ENCODE assay signal across 16 mouse cellular contexts in the genomic region with DNA sequence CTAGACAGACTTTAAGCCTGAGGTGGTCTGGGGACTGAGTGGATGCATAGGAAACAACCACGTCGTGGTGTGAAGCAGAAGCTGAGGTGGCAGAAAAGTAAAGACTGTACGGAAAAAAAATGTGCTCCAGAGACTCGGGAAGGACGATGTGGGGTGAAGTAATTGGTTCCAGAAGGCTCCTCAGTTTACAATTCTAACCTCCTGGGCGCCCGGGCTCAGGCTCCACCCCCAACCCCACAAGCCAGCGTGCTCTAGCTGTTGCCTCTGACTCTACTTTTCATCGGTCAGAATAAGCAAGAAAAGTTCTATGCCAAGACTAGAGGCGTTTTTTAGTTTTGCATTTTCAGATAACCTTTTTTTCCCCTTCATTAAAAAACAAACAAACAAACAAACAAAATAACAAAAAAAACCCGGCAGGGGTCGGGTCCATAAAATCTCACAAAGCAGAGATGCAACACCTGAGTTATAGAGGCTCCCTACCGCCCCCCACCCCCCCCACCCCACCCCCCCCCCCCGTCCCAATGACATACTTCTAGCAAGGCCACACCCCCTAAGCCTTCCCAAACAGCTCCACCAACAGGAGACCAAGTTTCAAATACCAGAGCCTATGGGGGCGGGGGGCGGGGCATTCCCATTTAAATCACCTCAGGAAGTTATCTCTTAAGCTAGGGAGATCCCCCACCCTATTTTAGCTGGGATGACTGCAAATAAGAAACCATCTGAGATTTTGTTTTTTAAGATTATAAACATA.
A peak's percentile ranks its signal among the peaks of the same experiment; 100 is the strongest.
DNase-seq lines count a peak whose midpoint lies in the region; ATAC-seq lines count a peak whose summit lies in the region.
"Had no signal": no experiment of that assay in that cellular context is flagged by ENCODE, and none has a peak within 500 bp of the region (broad histone marks: within the 10 kb centered on the region; RNA-seq: fewer than 3 reads in every experiment).

No protein-coding gene starts in this region.

- no peak overlapping the region for H3K9ac ChIP-seq in heart, embryonic 13.5 days
- H3K9ac ChIP-seq in neural tube, embryonic 15.5 days (replicated peaks): no peak overlapping the region
- no peak overlapping the region for H3K9ac ChIP-seq in embryonic facial prominence, embryonic 15.5 days
- H3K9ac ChIP-seq in midbrain, embryonic 16.5 days (ENCODE audit: low read depth, low read length): no peak overlapping the region
- H3K9ac ChIP-seq: heart, embryonic 15.5 days; liver, embryonic 12.5 days; lung, embryonic 15.5 days; neural tube, embryonic 13.5 days had no signal

- peaks cover 7% of the 10 kb centered on the region for H3K9me3 ChIP-seq in heart, embryonic 13.5 days
- H3K9me3 ChIP-seq in neural tube, embryonic 15.5 days (replicated peaks): no peaks in the 10 kb centered on the region
- H3K9me3 ChIP-seq in embryonic facial prominence, embryonic 15.5 days (replicated peaks): peaks cover 4% of the 10 kb centered on the region; the same call in 1 of the 2 replicates
- H3K9me3 ChIP-seq in midbrain, embryonic 16.5 days (replicated peaks; ENCODE audit: control insufficient read depth, low read length, poor library complexity, severe bottlenecking): no peaks in the 10 kb centered on the region
- H3K9me3 ChIP-seq: heart, embryonic 15.5 days; liver, embryonic 12.5 days; lung, embryonic 15.5 days had no signal

- ATAC-seq in heart, embryonic 13.5 days (ENCODE audit: extremely low read depth, insufficient number of reproducible peaks, low FRiP score, low TSS enrichment): no peak
- ATAC-seq in neural tube, embryonic 15.5 days (ENCODE audit: low FRiP score): no peak
- 0 out of 2 replicates have a peak, but pooled peaks have one; percentile 27 for ATAC-seq in embryonic facial prominence, embryonic 15.5 days (ENCODE audit: insufficient number of reproducible peaks, low FRiP score, low TSS enrichment, low read depth)
- ATAC-seq in midbrain, embryonic 16.5 days: no peak
- ATAC-seq: activated CD4-positive, CD25-positive, alpha-beta regulatory T cell, adult 4 months; liver, embryonic 12.5 days had no signal

- no peak overlapping the region for H3K27ac ChIP-seq in heart, embryonic 13.5 days (replicated peaks)
- peak overlapping the region; percentile 60; the same call in 1 of the 2 replicates for H3K27ac ChIP-seq in neural tube, embryonic 15.5 days (replicated peaks)
- H3K27ac ChIP-seq in embryonic facial prominence, embryonic 15.5 days (replicated peaks): peak overlapping the region; percentile 79
- peak overlapping the region; percentile 68; the same call in 1 of the 2 replicates for H3K27ac ChIP-seq in midbrain, embryonic 16.5 days (ENCODE audit: low read length)
- H3K27ac ChIP-seq: heart, embryonic 15.5 days; liver, embryonic 12.5 days; lung, embryonic 15.5 days had no signal

- no peaks in the 10 kb centered on the region for H3K36me3 ChIP-seq in heart, embryonic 13.5 days
- no peaks in the 10 kb centered on the region for H3K36me3 ChIP-seq in neural tube, embryonic 15.5 days
- H3K36me3 ChIP-seq in embryonic facial prominence, embryonic 15.5 days: no peaks in the 10 kb centered on the region
- no peaks in the 10 kb centered on the region for H3K36me3 ChIP-seq in midbrain, embryonic 16.5 days (ENCODE audit: control insufficient read depth, insufficient read depth, low read length)
- H3K36me3 ChIP-seq: heart, embryonic 15.5 days; liver, embryonic 12.5 days; lung, embryonic 15.5 days; neural tube, embryonic 13.5 days had no signal

- peak overlapping the region; percentile 7; the same call in 1 of the 2 replicates for H3K4me2 ChIP-seq in heart, embryonic 13.5 days
- H3K4me2 ChIP-seq in neural tube, embryonic 15.5 days: peak overlapping the region; percentile 13; the same call in 1 of the 2 replicates
- H3K4me2 ChIP-seq in embryonic facial prominence, embryonic 15.5 days (replicated peaks): peak overlapping the region; percentile 29
- no peak overlapping the region for H3K4me2 ChIP-seq in midbrain, embryonic 16.5 days (ENCODE audit: low read length)
- H3K4me2 ChIP-seq: heart, embryonic 15.5 days; liver, embryonic 12.5 days; lung, embryonic 15.5 days; neural tube, embryonic 13.5 days had no signal

- no peak overlapping the region for H3K4me3 ChIP-seq in heart, embryonic 13.5 days
- no peak overlapping the region for H3K4me3 ChIP-seq in neural tube, embryonic 15.5 days (replicated peaks)
- 0 out of 2 replicates have a peak overlapping the region, but pooled peaks have one; percentile 3 for H3K4me3 ChIP-seq in embryonic facial prominence, embryonic 15.5 days (replicated peaks)
- H3K4me3 ChIP-seq in midbrain, embryonic 16.5 days (ENCODE audit: low read depth, low read length): no peak overlapping the region
- H3K4me3 ChIP-seq: heart, embryonic 15.5 days; liver, embryonic 12.5 days; lung, embryonic 15.5 days; neural tube, embryonic 13.5 days had no signal

- no peaks in the 10 kb centered on the region for H3K4me1 ChIP-seq in heart, embryonic 13.5 days
- peaks cover 3% of the 10 kb centered on the region for H3K4me1 ChIP-seq in neural tube, embryonic 15.5 days
- H3K4me1 ChIP-seq in embryonic facial prominence, embryonic 15.5 days: peaks cover 14% of the 10 kb centered on the region
- H3K4me1 ChIP-seq in midbrain, embryonic 16.5 days (ENCODE audit: control insufficient read depth, insufficient read depth, low read length): peaks cover 3% of the 10 kb centered on the region; the same call in 1 of the 2 replicates
- H3K4me1 ChIP-seq: heart, embryonic 15.5 days; liver, embryonic 12.5 days; lung, embryonic 15.5 days; neural tube, embryonic 13.5 days had no signal

- DNase-seq in heart, adult 9 months (ENCODE audit: low spot score in 2 of 2): no peak
- no peak for DNase-seq in neural tube, embryonic 10.5 days (ENCODE audit: extremely low spot score, low spot score)
- DNase-seq in ovary, adult 18-20 months (ENCODE audit: low spot score): no peak
- DNase-seq in adrenal gland, postnatal 4 days (ENCODE audit: low spot score in 2 of 2): no peak
- DNase-seq: B cell, adult 2 months; right cerebral cortex, postnatal 25 days; thymus, postnatal 36 days had no signal

- WGBS in heart, embryonic 13.5 days: 85% methylated on average over 15 of the region's 16 CpGs
- WGBS in neural tube, embryonic 15.5 days: 91% methylated on average over 15 of the region's 16 CpGs
- WGBS in embryonic facial prominence, embryonic 15.5 days: 55% methylated on average over 15 of the region's 16 CpGs
- WGBS in midbrain, embryonic 16.5 days: 92% methylated on average over 15 of the region's 16 CpGs

- H3K27me3 ChIP-seq in heart, embryonic 13.5 days (replicated peaks): no peaks in the 10 kb centered on the region
- H3K27me3 ChIP-seq in neural tube, embryonic 15.5 days (replicated peaks): no peaks in the 10 kb centered on the region
- H3K27me3 ChIP-seq in embryonic facial prominence, embryonic 15.5 days: no peaks in the 10 kb centered on the region
- no peaks in the 10 kb centered on the region for H3K27me3 ChIP-seq in midbrain, embryonic 16.5 days (ENCODE audit: control insufficient read depth, insufficient read depth, low read depth, low read length)
- H3K27me3 ChIP-seq: heart, embryonic 15.5 days; liver, embryonic 12.5 days; lung, embryonic 15.5 days; neural tube, embryonic 13.5 days had no signal
